Mouse (Mus musculus) ES-CJ7 (cell line): ENCODE data around the gene Farp1.

Source experiments
- DNase-seq: peaks from one replicate; pipeline ENCODE4 v3.0.0; 2011; ENCODE audit warnings: low read depth, low spot score

Gene Farp1

DNA sequence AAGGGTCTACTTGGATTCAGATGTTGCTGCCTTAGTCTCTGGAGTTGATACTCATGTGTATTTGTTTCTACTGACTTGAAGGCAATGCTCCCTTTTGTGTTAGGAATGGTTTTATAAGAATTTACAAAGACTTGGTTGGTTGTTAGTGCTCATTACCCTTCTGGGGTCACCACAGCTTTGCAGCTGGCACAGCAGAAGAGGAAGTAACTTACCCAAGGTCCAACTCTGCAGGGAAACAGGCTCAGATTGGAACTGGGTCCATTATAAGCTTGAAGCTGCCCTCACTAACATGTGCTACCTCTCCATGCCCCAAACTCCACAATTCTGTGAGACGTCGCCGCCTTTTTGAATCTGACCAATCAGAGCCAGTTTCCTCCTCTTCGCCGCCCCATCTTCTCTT lies 22.8 kb downstream of the Farp1 start:
- DNase-seq: no peak

DNA sequence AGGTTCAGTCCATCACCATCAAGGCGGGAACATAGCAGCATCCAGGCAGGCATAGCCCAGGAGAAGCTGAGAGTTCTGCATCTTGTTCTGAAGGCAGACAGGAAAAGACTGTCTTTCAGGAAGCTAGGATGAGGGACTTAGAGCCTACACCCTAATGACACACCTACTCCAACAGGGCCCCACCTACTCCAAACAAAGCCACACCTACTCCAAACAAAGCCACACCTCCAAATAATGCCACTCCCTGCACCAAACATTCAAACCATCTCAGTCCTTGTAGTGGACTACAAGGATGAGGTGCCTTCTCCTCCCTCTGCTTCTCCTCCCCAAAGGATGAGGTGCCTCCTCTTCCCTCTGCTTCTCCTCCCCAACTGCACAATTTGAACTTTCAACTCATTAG lies 23.5 kb downstream of the Farp1 start:
- DNase-seq: peak; percentile 36

DNA sequence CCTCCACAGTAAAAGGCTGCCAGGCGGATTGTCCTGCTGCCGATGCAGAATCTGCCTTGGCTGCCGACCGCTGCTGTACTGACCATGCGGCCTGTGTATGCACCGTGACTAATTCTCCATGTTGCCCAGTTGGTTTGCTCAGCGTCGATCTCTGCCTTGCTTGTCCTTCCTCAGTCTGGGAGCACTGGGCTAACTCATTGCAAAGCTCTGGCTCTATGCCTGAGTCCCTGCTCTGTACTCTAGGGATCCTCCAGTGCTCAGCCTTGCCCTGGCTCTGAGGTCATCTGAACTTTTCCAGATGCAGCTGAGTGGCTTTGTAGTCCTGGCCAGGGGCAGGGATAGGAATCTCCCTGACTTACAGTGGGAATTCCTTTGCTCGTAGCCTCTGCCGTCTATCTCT lies 24.3 kb downstream of the Farp1 start:
- no peak for DNase-seq

DNA sequence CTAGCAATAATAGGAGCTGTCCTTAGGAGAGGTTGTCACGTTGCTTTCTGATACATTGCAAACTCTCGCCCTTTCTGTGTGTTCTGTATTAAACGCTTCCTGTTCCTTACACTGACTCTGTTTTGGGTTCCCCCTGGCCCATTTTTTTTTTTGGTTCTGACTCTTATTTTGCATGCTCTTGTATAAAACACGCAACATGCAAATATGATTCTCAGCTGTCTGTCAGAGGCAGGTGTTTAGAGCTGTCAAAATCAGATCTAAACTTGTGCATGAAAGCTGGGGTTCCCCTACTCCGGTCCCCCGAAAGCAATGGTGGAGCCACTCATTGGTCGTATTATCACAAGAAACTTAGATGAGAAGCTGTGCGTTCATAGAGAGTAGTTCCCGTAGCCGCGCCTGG lies 25.5 kb downstream of the Farp1 start:
- no peak for DNase-seq

DNA sequence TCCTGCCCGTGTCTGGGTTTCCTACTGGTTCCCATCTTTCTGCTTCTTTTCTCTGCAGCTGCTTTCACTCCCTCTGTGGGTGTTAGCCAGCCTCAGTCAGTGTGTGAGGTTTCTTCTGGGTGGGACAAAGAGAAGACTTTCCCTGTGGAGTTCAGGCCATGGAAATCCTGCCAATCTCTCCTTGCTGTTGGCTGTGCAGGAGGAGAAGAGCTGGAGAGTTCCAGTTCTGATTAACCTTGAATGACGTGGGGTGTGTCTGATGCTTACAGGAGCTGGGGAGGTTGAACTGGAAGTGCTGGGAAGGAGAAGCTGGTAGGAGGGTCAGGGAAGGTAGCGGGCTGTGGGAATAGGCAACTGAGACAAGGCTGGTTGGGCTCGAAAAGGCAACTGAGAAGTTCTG lies 26.7 kb downstream of the Farp1 start:
- DNase-seq: peak; percentile 75

DNA sequence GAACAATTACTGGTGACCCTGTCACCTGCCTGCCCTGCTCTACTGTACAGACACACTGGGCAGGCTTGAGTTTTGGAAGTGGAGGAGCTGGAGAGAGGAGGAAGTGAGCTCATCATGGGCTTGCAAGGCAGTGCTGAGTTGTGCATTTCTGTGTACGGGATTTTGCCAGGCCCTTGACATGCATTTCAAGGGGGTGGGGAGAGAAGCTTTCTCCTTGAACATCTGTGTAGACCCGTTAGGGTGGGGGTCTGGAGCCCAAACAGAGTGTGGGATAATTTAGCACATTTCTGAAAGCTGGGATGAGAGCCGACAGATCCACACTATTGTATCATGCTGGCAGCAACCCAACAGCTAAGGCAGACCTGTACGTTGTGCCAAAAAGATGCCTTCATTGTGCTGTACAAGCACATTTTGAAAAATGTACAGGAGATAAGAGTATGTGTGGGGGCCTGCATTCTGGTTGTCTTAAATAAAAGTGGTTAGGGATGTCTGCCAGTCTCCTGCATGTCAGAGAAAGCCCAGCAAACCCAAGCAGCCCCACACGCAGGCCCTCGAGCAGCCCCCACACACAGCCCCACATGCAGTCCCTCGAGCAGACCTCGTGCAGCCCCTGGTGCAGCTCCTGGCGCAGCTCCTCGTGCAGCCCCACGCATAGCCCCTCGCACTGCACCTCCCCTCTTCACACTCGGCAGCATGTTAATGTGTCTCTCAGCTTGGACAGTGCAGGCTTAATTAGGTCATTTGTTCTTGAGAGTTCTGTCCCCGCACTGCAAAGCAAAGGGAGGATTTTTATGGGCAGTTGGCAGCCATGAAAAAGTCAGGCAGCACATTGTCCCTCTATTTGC lies 27.5 kb downstream of the Farp1 start:
- DNase-seq: peak; percentile 9

DNA sequence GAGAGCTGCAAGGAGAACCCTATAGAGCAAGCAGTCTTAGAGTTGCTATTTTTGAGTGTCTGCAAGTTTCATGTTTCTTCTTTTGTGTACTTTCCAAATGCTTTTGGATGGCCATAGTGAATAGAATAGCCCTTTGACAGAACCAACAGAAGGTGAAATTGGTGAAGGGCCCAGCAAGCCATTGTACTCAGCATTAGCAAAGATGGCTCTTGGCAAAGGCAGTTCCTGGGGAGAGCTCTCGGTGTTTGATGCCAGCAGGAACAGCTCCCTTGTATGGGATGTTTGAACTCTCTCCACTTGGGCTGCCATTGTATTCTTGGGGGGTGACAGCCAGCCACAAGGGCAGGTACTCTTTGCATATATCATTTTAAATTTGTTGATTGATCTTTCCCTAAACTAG lies 29.7 kb downstream of the Farp1 start:
- DNase-seq: no peak

DNA sequence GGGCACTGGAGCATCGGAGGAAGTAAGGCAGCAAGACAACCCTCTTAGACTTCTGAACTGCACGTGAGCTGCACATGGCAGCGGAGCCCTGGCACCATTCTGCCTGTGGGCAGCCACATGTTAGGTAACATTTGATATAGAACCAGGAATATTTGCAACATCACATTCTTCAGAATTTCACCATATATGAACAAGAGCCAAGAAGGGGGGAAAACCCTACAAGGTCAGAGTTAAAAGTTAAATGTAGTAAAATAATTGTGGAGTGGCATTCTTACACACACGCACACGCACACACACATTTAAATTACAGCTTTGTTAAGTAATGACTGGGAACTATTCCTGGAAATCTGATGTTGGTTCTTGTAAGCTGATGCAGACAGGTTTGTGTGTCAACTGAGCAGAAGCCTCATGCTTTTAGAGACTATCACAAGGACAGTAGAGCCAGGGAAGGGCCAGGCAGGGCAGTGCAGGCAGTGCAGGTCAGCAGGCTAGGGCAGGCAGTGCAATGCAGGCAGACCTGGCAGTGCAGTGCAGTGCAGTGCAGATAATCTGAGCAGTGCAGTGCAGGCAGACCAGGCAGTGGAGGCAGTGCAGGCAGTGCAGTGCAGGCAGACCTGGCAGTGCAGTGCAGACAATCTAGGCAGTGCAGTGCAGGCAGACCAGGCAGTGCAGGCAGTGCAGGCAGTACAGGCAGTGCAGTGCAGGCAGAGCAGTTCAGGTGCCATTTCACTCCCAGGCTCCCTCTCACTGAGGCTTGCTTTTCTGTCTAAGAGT lies 38.3 kb downstream of the Farp1 start:
- no peak for DNase-seq

DNA sequence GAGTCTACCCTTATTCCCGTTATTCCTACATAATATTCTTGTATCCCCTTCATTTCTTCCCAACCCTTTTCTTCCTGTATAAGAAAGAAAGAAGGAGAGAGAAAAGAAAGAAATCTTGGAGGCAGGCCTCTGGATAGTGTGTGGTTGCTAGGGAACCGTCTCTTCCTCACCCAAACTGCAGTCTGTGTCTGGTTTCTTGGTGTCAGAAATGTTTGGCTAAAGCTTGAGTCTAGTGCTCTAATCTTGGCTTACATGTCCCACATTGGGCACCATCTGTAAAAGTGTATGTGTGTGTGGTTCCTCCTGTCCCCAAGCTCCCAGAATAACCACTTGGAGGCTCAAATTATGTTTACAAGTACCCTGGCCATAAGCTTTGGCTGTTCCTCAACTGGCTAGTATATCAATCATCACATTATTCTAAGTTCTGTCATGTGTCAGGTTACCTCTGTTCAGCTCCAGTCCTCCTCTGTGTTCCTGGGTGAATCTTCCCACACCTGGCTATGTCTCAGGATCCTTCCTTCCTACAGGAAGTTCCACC lies 39.3 kb downstream of the Farp1 start:
- DNase-seq: no peak

DNA sequence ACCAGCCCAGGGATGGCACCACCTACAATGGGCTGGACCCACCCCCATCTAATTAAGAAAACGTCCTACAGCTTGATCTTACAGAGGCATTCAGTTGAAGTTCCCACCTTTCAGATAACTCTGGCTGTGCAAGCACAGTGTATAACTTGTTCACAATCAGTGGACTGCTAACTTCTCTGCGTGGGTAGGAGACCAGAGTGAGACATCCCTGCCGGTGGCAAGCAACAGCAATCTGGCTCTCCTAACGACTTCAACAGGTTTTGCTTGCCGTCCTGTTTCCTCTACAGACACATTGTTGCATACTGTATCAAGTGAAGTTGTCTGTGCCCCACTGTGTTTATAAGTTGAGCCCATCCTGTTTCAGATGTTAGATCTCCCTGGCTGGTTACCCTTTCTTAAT lies 45.7 kb downstream of the Farp1 start:
- DNase-seq: no peak

DNA sequence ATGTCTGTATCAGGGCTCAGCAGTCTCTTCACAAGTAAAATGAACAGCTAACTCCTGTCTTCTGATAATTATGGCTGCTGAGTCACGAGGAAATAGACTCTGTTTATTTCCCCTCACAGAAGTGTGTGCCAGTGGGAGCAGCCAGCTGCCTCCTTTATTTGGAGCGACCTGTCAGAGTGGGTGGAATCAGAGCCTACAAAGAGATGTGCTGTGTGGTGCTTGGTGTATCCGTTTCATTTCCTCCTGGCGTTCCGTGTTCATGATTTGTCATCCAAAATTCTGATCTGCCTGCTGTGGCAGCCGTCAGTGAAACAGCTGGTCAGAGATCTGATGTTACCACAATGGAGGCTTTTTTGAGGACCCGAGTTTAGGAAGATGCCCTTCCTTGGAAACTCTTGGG lies 47.3 kb downstream of the Farp1 start:
- DNase-seq: no peak

DNA sequence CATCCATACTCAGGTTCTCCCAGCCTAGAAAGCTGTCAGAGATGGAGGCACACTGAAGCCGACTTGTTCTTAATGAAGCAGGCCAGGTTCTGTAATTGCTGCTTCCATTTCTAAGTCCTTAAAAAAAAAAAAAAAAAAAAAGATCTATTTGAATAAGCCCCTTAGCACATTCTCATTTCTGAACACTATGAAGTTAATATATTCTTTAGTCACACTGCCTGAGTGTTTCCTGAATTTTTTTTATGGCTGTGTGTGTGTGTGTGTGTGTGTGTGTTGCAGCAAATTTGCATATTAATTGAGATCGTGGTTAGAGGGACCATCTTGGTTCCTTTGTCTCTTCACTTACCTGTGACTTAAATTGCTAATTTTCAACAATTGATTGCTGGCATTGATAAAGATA lies 47.8 kb downstream of the Farp1 start:
- no peak for DNase-seq

DNA sequence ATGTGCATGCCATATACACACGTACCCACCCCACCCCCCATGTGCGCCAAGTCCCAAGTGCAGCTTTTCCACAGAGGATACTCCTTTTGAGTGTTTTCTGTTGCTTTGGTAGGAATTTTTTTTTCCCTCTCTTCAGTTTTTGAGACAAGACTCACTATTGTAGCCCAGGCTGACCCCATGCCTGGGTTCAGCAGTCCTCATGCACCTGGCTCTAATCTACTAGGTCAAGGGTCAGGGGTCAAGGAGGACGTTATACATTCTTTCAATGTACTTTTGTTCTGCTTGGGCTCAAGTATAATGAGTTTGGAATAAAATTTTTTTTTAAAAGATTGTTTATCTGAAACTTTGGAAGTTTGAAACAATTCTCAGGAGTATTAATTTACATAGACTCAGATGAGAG lies 48.4 kb downstream of the Farp1 start:
- DNase-seq: no peak

DNA sequence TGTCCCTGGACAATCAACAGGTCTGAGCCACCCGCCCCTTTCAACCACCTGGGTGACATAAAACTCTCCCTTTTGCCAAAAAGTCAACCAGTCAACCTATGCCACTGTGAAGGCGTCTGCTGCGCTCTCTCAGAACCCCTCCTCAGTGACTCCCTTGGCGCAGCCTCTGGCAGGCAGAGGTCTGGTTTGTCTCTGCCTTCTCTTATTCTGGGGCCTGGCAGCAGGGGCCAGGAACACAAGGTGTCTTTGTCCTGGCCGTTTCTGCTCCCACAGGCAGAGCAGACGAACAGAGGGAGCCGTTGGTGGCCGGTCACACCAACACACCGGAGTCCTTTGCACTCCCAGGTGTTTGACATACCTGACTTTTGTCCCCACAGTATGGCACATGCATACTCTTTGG lies 57.5 kb downstream of the Farp1 start:
- DNase-seq: no peak

DNA sequence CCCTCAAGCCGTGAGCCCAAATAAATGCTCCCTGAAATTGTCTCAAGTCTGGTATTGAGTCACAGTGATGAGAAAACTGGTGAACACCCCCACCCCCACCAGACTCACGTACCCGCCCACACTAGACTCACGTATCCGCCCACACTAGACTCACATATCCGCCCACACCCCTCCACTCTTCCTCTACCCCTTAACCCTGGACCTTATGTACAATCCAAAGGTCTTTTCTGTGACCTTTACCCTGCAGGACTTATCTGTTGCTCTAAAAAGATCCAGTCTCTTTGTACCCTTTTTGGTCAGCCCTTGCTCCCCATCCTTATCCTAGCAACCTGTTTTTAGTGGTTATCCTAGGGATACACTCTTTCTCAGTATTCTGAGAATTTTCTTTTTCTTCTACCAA lies 58.9 kb downstream of the Farp1 start:
- DNase-seq: no peak

DNA sequence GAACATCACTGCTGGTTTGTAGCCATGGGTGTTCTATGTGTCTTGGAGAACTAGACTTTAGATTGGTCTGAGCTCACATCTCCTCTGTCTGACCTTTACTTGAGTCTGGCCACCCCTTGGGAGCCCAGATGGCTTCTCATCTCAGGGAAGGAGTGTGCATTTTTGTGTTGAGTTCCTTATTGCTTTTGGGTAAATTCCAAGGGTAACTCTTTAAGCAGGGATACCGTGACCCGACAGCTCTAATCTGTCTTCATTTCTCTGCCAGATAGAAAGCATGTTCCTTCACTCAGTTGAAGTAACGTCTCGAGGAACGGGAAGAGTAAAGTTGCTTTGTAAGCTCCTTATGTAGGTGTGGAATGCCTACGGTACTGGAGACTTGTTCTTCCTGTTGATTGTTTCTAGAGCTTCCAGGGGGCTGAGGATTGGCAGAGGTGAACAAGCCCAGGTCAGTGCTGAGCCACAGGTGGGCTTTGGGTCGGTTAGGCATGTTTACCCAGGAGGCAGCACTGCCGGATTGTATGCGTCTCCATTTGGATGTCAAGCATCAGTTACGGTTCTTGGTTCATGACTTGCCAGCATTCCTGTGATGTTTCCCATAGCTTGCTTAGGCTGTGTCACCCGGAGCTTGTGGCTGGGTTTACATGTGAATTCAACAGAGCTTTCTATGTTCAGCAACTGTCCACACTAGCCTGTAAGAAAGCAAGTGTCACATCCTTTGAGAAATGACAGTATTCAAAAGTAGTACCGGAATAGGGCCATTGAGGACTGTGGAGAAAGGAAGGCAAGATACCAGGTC lies 62.8 kb downstream of the Farp1 start:
- DNase-seq: no peak

DNA sequence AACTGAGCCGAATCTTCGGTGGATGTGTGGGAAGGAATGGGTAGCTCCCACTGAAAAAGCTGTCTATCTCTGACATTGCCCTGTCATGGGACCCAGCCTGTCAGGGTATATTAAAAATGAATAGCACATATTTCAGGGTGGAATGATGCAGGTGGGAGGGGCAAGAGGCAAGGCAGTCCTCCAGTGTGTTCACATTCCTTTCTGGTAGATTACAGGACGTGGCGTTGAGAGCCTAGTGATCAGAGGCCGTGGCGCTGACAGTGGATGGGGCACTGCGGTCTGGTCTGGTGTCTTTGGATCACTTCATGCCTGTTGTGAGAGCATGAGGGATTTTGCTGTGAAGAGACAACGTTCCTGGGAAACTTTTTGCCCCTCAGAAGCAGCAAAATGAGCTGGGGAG lies 64.1 kb downstream of the Farp1 start:
- no peak for DNase-seq

DNA sequence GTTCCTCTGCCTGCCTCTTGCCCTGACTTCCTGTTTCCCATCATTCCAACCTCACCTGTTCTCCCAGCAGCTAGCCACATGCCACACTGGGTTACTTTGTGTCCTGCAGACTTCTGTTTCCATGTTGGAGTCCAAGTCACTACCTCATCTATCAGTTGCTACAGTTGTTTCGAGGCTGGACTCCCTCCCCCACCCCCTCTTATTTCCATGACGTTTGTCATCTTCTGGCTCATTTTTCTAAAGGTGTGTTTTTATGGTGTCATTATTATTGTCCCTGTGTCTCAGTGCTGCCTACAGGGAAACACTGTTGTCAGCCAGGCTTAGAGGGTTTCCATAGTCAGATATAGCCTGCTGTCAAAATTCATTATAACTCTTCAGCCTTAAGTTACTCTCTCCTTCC lies 64.9 kb downstream of the Farp1 start:
- no peak for DNase-seq

DNA sequence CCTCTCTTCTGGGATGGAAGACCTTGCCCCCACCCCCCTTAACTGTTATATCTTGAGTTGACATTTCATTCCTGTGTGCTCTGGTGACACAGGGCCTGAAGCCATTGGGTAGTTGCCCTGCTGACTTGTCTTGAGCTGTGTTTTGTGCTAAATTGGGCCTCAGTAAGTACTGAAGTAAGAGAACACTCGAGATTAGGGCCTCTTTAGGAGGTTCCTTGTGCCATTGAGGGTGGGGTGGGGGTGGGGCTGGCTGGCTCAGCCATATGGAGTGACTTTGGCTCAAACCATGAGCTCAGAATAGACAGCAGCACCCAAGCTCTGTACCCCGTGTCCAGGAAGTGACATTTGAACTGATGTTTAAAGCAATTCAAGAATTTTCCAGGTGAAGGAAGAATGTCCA lies 65.8 kb downstream of the Farp1 start:
- no peak for DNase-seq

DNA sequence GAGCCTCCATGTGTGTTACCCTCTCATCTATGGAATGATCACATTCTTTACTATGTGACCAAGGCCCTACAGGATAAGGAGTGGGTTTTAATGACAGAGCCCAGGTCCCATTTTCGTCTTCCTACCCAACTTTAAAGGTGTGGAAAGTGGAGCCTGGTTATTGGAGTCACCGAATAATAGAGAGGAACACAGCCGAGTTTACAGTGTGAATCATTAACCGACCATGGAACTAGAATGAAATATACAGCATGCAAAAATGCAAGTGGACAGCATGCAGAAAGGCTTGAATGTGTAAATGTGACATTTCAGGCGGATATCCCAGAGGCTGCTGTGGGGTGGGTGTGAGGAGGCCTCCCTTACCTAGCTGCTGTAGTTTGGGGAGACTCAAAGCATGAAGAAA lies 66.5 kb downstream of the Farp1 start:
- DNase-seq: no peak

DNA sequence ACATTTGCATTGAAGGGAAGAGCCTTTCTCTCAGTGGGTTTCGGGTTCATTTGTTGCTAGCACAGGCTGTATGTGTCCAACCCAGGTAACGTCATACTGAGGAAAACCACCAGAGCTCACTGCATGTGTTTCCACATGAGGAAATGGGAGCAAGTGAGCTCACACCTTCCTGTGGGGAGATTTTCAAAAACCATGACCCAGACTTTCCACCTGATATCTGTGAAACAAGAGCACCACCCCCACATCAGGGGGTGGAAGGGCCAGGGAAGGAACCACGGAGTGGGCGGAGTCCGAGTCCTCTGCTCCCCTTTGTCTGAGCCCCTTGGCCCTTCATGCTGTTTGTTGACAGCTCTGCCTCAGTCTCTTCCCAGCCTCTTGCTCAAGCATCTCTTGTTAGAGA lies 67.6 kb downstream of the Farp1 start:
- DNase-seq: no peak

DNA sequence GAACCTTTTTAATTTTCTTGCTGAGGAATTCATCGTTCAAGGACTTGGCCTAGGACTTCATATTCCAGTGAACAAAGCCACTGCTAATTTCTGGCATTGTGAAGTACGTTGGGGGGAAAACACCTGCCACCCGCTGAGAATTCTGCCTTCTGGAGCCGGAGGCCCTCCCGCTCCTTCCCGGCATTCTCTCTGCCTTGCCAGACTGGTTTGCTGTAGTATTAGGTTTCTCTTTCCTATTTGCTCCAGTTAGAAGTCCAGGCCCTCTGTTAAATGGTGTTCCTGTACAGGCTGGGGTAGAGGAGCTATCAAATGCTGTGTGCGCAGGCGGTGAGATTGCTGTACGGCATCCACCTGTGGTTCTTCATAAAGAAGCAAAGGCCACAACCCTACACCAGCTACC lies 68.5 kb downstream of the Farp1 start:
- DNase-seq: no peak
